Comparison of ENCODE assay signal across 8 mouse cellular contexts in genomic region chr9:85843031-85843890, GRCm38 (mm10). TPM values are rescaled to one million over a fixed set of nuclear protein-coding genes. Genes with fewer than 3 reads are reported as not detected.
A peak's percentile ranks its signal among the peaks of the same experiment; 100 is the strongest.
DNase-seq lines count a peak whose midpoint lies in the region; ATAC-seq lines count a peak whose summit lies in the region.

No protein-coding gene starts in this region.

- peak overlapping the region; percentile 80 for H3K9ac ChIP-seq in lung, embryonic 16.5 days (ENCODE audit: low read length)

- DNase-seq in 3T3-L1 (ENCODE audit: low read depth, low spot score): peak; percentile 70
- peak; percentile 23 for DNase-seq in adipocyte (ENCODE audit: low spot score)
- DNase-seq in embryonic facial prominence, embryonic 10.5 days (ENCODE audit: low spot score): peak; percentile 81
- peak; percentile 80 for DNase-seq in heart, embryonic 10.5 days (ENCODE audit: low spot score)
- DNase-seq in kidney, adult 8-10 months: peak; percentile 6 to 18
- peak; percentile 31 for DNase-seq in ovary, postnatal 14 days (ENCODE audit: low spot score)
- no peak for DNase-seq in layer of hippocampus, adult 9-10 months (ENCODE audit: low spot score)

- H3K4me3 ChIP-seq in embryonic facial prominence, embryonic 10.5 days: peak overlapping the region; percentile 73
- peak overlapping the region; percentile 79 for H3K4me3 ChIP-seq in heart, embryonic 10.5 days
- peak overlapping the region; percentile 84 for H3K4me3 ChIP-seq in lung, embryonic 16.5 days (ENCODE audit: low read length)

- peak; percentile 70 for ATAC-seq in lung, embryonic 16.5 days (ENCODE audit: low read depth)

- H3K9me3 ChIP-seq in embryonic facial prominence, embryonic 10.5 days: no peaks in the 10 kb centered on the region
- no peaks in the 10 kb centered on the region for H3K9me3 ChIP-seq in heart, embryonic 10.5 days
- H3K9me3 ChIP-seq in lung, embryonic 16.5 days (ENCODE audit: control insufficient read depth, low read length): no peaks in the 10 kb centered on the region

- WGBS in embryonic facial prominence, embryonic 10.5 days: under 1% methylated on average over 65 of the region's 65 CpGs
- WGBS in heart, embryonic 10.5 days: 1% methylated on average over 59 of the region's 65 CpGs
- WGBS in lung, embryonic 16.5 days: under 1% methylated on average over 51 of the region's 65 CpGs

- peaks cover 18% of the 10 kb centered on the region for H3K36me3 ChIP-seq in embryonic facial prominence, embryonic 10.5 days (replicated peaks)
- H3K36me3 ChIP-seq in heart, embryonic 10.5 days: peaks cover 2% of the 10 kb centered on the region; the same call in 1 of the 2 replicates
- no peaks in the 10 kb centered on the region for H3K36me3 ChIP-seq in lung, embryonic 16.5 days (ENCODE audit: control insufficient read depth, insufficient read depth, low read length)

- peak overlapping the region; percentile 99 for H3K4me2 ChIP-seq in lung, embryonic 16.5 days (ENCODE audit: low read depth, low read length)

- H3K4me1 ChIP-seq in embryonic facial prominence, embryonic 10.5 days: peaks cover 25% of the 10 kb centered on the region
- H3K4me1 ChIP-seq in heart, embryonic 10.5 days: peaks cover 12% of the 10 kb centered on the region
- 0 out of 2 replicates have a peak, but pooled peaks cover 9% of the 10 kb centered on the region for H3K4me1 ChIP-seq in lung, embryonic 16.5 days (replicated peaks; ENCODE audit: control insufficient read depth, insufficient read depth, low read length)

- H3K27ac ChIP-seq in embryonic facial prominence, embryonic 10.5 days (replicated peaks): peak overlapping the region; percentile 93
- H3K27ac ChIP-seq in heart, embryonic 10.5 days: peak overlapping the region; percentile 90
- H3K27ac ChIP-seq in lung, embryonic 16.5 days (ENCODE audit: low read length): peak overlapping the region; percentile 64

- H3K27me3 ChIP-seq in embryonic facial prominence, embryonic 10.5 days (replicated peaks; ENCODE audit: low read depth, poor library complexity, severe bottlenecking): peaks cover 25% of the 10 kb centered on the region
- peaks cover 24% of the 10 kb centered on the region for H3K27me3 ChIP-seq in heart, embryonic 10.5 days (ENCODE audit: insufficient read depth, poor library complexity, severe bottlenecking)
- H3K27me3 ChIP-seq in lung, embryonic 16.5 days (ENCODE audit: control insufficient read depth, insufficient read depth, low read depth, low read length): 0 out of 2 replicates have a peak, but pooled peaks cover 2% of the 10 kb centered on the region

RNA-seq across cellular contexts. Expression of gene Tpbg, which starts 1.1 kb away (rescaled TPM):
- 14.5 and 16.9 TPM in 2 replicates for polyA plus RNA-seq in embryonic facial prominence, embryonic 10.5 days (2016; fragmentation: Nextera tagmentation; extraction: Ambion mirVana)
- polyA plus RNA-seq in heart, embryonic 10.5 days (2016; fragmentation: Nextera tagmentation; extraction: Ambion mirVana): 5.4 and 9.8 TPM in 2 replicates
- 7.1 and 8.3 TPM in 2 replicates for polyA plus RNA-seq in lung, embryonic 16.5 days (2015; fragmentation: Nextera tagmentation; extraction: Ambion mirVana)
